Mouse (Mus musculus): ENCODE measurements around the gene Six2. TPM values are rescaled to one million over a fixed set of nuclear protein-coding genes. Genes with fewer than 3 reads are reported as not detected.

The Six2 gene
- total RNA-seq (2021) = not detected in 2 replicates
- long read RNA-seq = 0 reads

GRCm38 (mm10) chr17:85688236-85688910, at the start of gene Six2:
Gene Six2, minus strand, starts transcription at chr17:85688274.
- no peak for DNase-seq

GRCm38 (mm10) chr17:85737090-85737780, 49.2 kb upstream of the Six2 start:
- no peak for DNase-seq

- DNase-seq = no peak
Measured at GRCm38 (mm10) chr17:85731329-85731728, 43.3 kb upstream of the Six2 start.

GRCm38 (mm10) chr17:85730231-85731015, 42.3 kb upstream of the Six2 start:
- no peak for DNase-seq

GRCm38 (mm10) chr17:85728071-85728718, 40.1 kb upstream of the Six2 start:
- DNase-seq = peak; percentile 25

GRCm38 (mm10) chr17:85725988-85726387, 37.9 kb upstream of the Six2 start:
- no peak for DNase-seq

GRCm38 (mm10) chr17:85723166-85723565, 35.1 kb upstream of the Six2 start:
- no peak for DNase-seq

- DNase-seq = no peak
Measured at GRCm38 (mm10) chr17:85717266-85717665, 29.2 kb upstream of the Six2 start.

GRCm38 (mm10) chr17:85715784-85716183, 27.7 kb upstream of the Six2 start:
- DNase-seq = no peak

GRCm38 (mm10) chr17:85714370-85714769, 26.3 kb upstream of the Six2 start:
- DNase-seq = no peak

- DNase-seq = no peak
Measured at GRCm38 (mm10) chr17:85712874-85713273, 24.8 kb upstream of the Six2 start.

GRCm38 (mm10) chr17:85704369-85705260, 16.5 kb upstream of the Six2 start:
- no peak for DNase-seq

- DNase-seq = no peak
Measured at GRCm38 (mm10) chr17:85700028-85700427, 12.0 kb upstream of the Six2 start.

- no peak for DNase-seq
Measured at GRCm38 (mm10) chr17:85698643-85699042, 10.6 kb upstream of the Six2 start.

- DNase-seq = no peak
Measured at GRCm38 (mm10) chr17:85697976-85698375, 9.9 kb upstream of the Six2 start.

GRCm38 (mm10) chr17:85694499-85694898, 6.4 kb upstream of the Six2 start:
- no peak for DNase-seq

- no peak for DNase-seq
Measured at GRCm38 (mm10) chr17:85693101-85693500, 5.0 kb upstream of the Six2 start.

GRCm38 (mm10) chr17:85692594-85692993, 4.5 kb upstream of the Six2 start:
- no peak for DNase-seq

- DNase-seq = no peak
Measured at GRCm38 (mm10) chr17:85691701-85692536, 3.8 kb upstream of the Six2 start.

GRCm38 (mm10) chr17:85690969-85691335, 2.9 kb upstream of the Six2 start:
- DNase-seq = no peak
